Mouse (Mus musculus): ENCODE data around the gene Smyd5. TPM values are rescaled to one million over a fixed set of nuclear protein-coding genes. Genes with fewer than 3 reads are reported as not detected.

Smyd5 gene
- polyA plus RNA-seq, 1 experiment from 2014 or later, result 14.1 TPM

DNA sequence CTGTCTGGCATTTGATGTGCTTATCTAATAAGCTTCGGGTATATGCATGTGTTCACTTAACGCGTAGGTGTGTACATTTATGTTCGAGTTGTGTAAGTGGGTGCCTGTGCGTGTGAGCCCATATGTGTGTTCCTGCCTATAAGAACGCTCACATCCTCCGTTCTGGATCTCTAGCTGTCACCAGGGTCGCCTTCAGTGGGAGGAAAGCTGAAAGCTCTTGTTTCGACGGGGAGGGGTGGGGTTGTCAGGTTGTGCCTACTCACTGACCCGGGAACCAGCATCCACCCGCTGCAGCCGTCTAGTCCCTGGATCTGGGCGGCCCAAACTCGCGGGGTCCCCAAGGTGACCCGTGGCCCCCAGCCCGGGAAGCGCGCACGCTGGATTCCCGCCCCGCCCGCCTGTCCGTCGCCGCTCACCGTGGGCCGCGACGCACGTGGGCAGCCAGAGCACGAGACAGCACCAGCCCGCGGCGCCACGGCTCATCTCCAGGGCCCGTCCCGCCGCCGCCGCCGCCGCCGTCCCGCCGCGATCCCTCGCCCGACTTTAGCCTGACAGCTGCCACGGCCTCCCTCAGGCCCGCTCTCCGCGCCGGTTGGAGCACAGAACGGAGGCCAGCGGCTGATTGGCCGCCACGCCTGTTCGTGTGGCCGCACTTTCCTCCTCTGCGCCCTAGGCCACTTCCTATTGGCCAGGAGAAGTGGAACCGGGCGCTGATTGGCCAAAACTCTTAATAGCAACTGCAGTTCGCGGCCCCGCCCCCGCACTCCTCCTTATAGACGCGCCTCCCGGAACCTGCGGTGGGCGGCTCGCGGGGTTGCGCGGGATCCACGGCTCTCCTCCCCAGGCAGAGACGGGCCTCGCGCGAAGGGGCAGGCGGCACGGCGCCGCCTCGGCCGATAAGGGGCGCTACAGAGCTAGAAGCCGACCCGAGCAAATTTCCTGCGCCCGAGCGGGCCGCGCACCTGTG lies 19.2 kb downstream of the Smyd5 start, which contains the start of gene Cct7:
Gene Cct7 (plus strand): TSS at position 818 of the 967 bp plus-strand sequence.
- DNase-seq (ENCODE audit: low spot score) (peak; percentile 99), ATAC-seq (ENCODE audit: low FRiP score, low TSS enrichment) (peak; percentile 97)
- H3K27ac ChIP-seq (replicated peaks), result peak within 1 kb of the TSS; percentile 98
- 2% methylated on average over 71 of the region's 96 CpGs for WGBS
- 0 out of 2 replicates have a peak, but pooled peaks cover under 1% of the 10 kb centered on the region for H3K36me3 ChIP-seq (ENCODE audit: control insufficient read depth, insufficient read depth, low read length)
- peak within 1 kb of the TSS; percentile 98 for H3K4me2 ChIP-seq (replicated peaks; ENCODE audit: low read depth)
- no peak for TF ChIP-seq EP300 (optimal IDR thresholded peaks at IDR 0.05)
- TF ChIP-seq CTCF (IDR thresholded peaks at IDR 0.05; ENCODE audit: low read depth), result peak; percentile 77
- peak within 1 kb of the TSS; percentile 82 for H3K4me3 ChIP-seq (ENCODE audit: low read depth, low read length)
- H3K9ac ChIP-seq (ENCODE audit: low read length), result peak within 1 kb of the TSS; percentile 89
- no peaks in the 10 kb centered on the region for H3K9me3 ChIP-seq (ENCODE audit: control insufficient read depth, low read length)
- no peaks in the 10 kb centered on the region for H3K4me1 ChIP-seq (replicated peaks; ENCODE audit: control insufficient read depth, insufficient read depth)
- H3K27me3 ChIP-seq (ENCODE audit: control insufficient read depth, insufficient read depth, low read length), result no peaks in the 10 kb centered on the region

DNA sequence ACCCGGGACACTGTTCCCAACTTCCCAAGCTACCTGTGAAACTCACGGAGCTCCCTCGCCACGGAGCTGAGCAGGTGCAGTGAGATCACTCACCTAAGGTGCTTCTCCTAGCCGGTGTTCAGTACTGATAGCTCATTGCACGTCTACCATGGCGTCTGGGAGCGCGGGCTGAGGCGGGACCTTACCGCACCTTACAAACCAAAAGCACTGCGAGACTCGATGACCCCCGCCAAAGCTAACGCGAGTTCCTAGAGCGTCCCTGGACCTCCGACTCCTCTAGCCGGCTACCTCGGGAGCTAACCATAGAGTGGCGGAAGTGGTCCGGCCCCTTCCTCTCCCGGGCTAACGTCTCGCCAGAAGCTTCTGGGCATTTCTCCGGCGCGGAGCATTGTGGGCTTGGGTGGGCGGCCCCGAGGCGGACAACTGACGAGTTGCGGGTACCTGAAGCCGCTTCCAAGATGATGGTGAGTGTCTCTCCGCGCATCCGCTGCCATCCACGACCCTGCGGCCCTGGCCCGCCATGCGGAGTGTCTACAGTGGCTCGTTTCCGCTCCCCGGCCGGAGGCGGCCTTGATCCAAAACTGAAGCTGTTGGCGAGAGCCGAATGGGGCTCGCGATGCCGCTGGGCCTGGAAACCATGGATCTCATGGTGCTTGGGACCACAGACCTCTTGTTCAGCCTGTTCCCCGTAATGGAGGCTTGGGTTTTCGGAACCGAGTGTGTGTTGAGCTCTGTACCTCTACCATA lies 20.0 kb downstream of the Smyd5 start, which contains the start of gene Pradc1:
Gene Pradc1 (minus strand): TSS at position 307 of the 747 bp plus-strand sequence.
- ATAC-seq (ENCODE audit: low FRiP score, low TSS enrichment) (peak; percentile 91), DNase-seq (ENCODE audit: low spot score) (peak; percentile 99)
- Histone ChIP-seq H3K4me1 (replicated peaks; ENCODE audit: control insufficient read depth, insufficient read depth) (no peaks in the 10 kb centered on the region), H3K4me3 (ENCODE audit: low read depth, low read length) (peak within 1 kb of the TSS; percentile 82), H3K9ac (ENCODE audit: low read length) (peak within 1 kb of the TSS; percentile 89), H3K9me3 (ENCODE audit: control insufficient read depth, low read length) (no peaks in the 10 kb centered on the region), H3K4me2 (replicated peaks; ENCODE audit: low read depth) (peak within 1 kb of the TSS; percentile 98), H3K36me3 (ENCODE audit: control insufficient read depth, insufficient read depth, low read length) (no peaks in the 10 kb centered on the region), H3K27me3 (ENCODE audit: control insufficient read depth, insufficient read depth, low read length) (no peaks in the 10 kb centered on the region), H3K27ac (replicated peaks) (peak within 1 kb of the TSS; percentile 98)
- WGBS, result under 1% methylated on average over 54 of the region's 54 CpGs
- TF ChIP-seq EP300 (optimal IDR thresholded peaks at IDR 0.05) (peak; percentile 97), CTCF (IDR thresholded peaks at IDR 0.05; ENCODE audit: low read depth) (no peak)

DNA sequence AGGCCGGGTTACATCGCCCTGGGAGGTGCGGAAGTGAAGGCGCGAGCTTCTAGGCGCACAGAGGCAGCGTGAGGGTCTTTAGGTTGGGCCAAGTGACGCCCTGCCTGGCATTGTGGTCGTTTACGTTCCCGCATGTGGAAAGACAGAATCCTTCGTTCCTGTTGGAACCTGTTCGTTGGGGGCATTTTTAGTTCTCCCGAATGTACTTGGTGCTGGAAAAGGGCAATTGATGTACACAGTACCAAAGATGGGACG lies 20.5 kb downstream of the Smyd5 start:
- no peaks in the 10 kb centered on the region for H3K4me1 ChIP-seq (replicated peaks; ENCODE audit: control insufficient read depth, insufficient read depth)
- H3K4me2 ChIP-seq (replicated peaks; ENCODE audit: low read depth), result peak overlapping the region; percentile 76
- H3K27ac ChIP-seq (replicated peaks), result peak overlapping the region; percentile 98
- H3K9ac ChIP-seq (ENCODE audit: low read length), result peak overlapping the region; percentile 89
- no peaks in the 10 kb centered on the region for H3K27me3 ChIP-seq (ENCODE audit: control insufficient read depth, insufficient read depth, low read length)
- no peaks in the 10 kb centered on the region for H3K36me3 ChIP-seq (ENCODE audit: control insufficient read depth, insufficient read depth, low read length)
- under 1% methylated on average over 15 of the region's 15 CpGs for WGBS
- H3K4me3 ChIP-seq (ENCODE audit: low read depth, low read length), result peak overlapping the region; percentile 82
- TF ChIP-seq EP300 (optimal IDR thresholded peaks at IDR 0.05), result no peak
- no peaks in the 10 kb centered on the region for H3K9me3 ChIP-seq (ENCODE audit: control insufficient read depth, low read length)
- no peak for ATAC-seq (ENCODE audit: low FRiP score, low TSS enrichment)
- DNase-seq (ENCODE audit: low spot score), result no peak

DNA sequence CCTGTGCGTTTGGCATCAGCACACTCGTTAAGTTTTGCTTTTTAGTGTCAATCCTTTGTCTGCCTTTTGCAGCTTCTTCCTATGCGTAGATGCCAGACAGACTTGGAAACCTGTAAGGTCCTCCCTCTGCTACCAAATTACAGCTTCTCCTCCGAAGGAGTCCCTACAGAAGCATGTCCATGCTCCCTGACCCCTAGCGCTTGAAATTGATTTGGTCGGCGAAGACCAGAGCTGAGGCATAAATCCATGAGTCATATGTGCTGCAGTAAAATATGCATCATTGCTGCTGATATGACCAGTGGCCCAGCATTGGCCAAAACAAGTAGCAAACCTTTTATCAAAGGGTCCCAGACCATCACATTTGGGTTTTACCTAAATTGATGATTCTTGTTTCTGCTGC lies 21.0 kb downstream of the Smyd5 start:
- H3K27me3 ChIP-seq (ENCODE audit: control insufficient read depth, insufficient read depth, low read length), result no peaks in the 10 kb centered on the region
- no peaks in the 10 kb centered on the region for H3K36me3 ChIP-seq (ENCODE audit: control insufficient read depth, insufficient read depth, low read length)
- DNase-seq (ENCODE audit: low spot score) (peak; percentile 31), ATAC-seq (ENCODE audit: low FRiP score, low TSS enrichment) (no peak)
- H3K4me2 ChIP-seq (replicated peaks; ENCODE audit: low read depth), result peak overlapping the region; percentile 76
- WGBS, result 2% methylated on average over 7 of the region's 7 CpGs
- TF ChIP-seq CTCF (IDR thresholded peaks at IDR 0.05; ENCODE audit: low read depth), result no peak
- no peak for TF ChIP-seq EP300 (optimal IDR thresholded peaks at IDR 0.05)
- H3K4me3 ChIP-seq (ENCODE audit: low read depth, low read length), result peak overlapping the region; percentile 82
- H3K9ac ChIP-seq (ENCODE audit: low read length), result peak overlapping the region; percentile 89
- H3K9me3 ChIP-seq (ENCODE audit: control insufficient read depth, low read length), result no peaks in the 10 kb centered on the region
- peak overlapping the region; percentile 98 for H3K27ac ChIP-seq (replicated peaks)
- H3K4me1 ChIP-seq (replicated peaks; ENCODE audit: control insufficient read depth, insufficient read depth), result no peaks in the 10 kb centered on the region

DNA sequence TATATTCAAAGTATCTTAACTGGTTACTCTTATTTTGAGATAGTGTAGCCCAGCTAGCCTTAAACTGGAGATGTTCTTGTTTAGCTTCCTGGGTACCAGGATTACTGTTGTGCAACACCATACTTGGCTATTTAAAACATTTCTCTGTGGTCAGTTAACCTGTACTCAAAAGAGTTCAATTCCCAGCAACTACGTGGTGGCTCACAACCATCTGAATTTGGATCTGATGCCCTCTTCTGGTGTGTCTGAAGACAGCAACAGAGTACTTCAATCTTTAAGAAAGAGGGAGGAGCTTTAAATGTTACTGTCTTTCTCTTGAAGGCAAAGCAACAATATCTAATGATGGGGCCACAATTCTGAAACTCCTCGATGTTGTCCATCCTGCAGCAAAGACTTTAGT lies 27.8 kb downstream of the Smyd5 start:
- DNase-seq (ENCODE audit: low spot score) (no peak), ATAC-seq (ENCODE audit: low FRiP score, low TSS enrichment) (no peak)
- no peaks in the 10 kb centered on the region for H3K27me3 ChIP-seq (ENCODE audit: control insufficient read depth, insufficient read depth, low read length)
- H3K27ac ChIP-seq (replicated peaks), result no peak overlapping the region
- no peak overlapping the region for H3K9ac ChIP-seq (ENCODE audit: low read length)
- no peak overlapping the region for H3K4me2 ChIP-seq (replicated peaks; ENCODE audit: low read depth)
- H3K4me3 ChIP-seq (ENCODE audit: low read depth, low read length), result no peak overlapping the region
- WGBS, result 89% methylated on average over 2 of the region's 2 CpGs
- TF ChIP-seq EP300 (optimal IDR thresholded peaks at IDR 0.05) (no peak), CTCF (IDR thresholded peaks at IDR 0.05; ENCODE audit: low read depth) (peak; percentile 9; the same call in 1 of the 2 replicates)
- H3K4me1 ChIP-seq (replicated peaks; ENCODE audit: control insufficient read depth, insufficient read depth), result no peaks in the 10 kb centered on the region
- H3K36me3 ChIP-seq (ENCODE audit: control insufficient read depth, insufficient read depth, low read length), result peaks cover 28% of the 10 kb centered on the region
- no peaks in the 10 kb centered on the region for H3K9me3 ChIP-seq (ENCODE audit: control insufficient read depth, low read length)

Measured in stomach, postnatal 0 days (tissue).